Mouse (Mus musculus): ENCODE data around the gene Khdrbs1. TPM values are rescaled to one million over a fixed set of nuclear protein-coding genes. Genes with fewer than 3 reads are reported as not detected.
"Not testable (repeated sequence)": the region's sequence is repeated elsewhere in the genome, so short reads cannot be mapped to it uniquely, and the experiment has no call there.

Gene Khdrbs1
- polyA plus RNA-seq, 1 experiment from 2014 or later: 120 TPM

GRCm38 (mm10) chr4:129736173-129736572 lies 5.9 kb downstream of the Khdrbs1 start:
- no peak overlapping the region for H3K9ac ChIP-seq
- H3K4me2 ChIP-seq (replicated peaks): no peak overlapping the region
- no peaks in the 10 kb centered on the region for H3K27me3 ChIP-seq (ENCODE audit: control insufficient read depth, insufficient read depth, low read length)
- no peak overlapping the region for H3K27ac ChIP-seq
- no peaks in the 10 kb centered on the region for H3K9me3 ChIP-seq (ENCODE audit: control insufficient read depth, low read length)
- ATAC-seq (ENCODE audit: low FRiP score) (no peak), DNase-seq (ENCODE audit: low spot score) (no peak)
- H3K4me1 ChIP-seq (replicated peaks; ENCODE audit: control insufficient read depth, insufficient read depth, low read length): peaks cover 32% of the 10 kb centered on the region
- no peaks in the 10 kb centered on the region; the same call in 1 of the 2 replicates for H3K36me3 ChIP-seq (replicated peaks; ENCODE audit: control insufficient read depth, insufficient read depth)
- H3K4me3 ChIP-seq (replicated peaks; ENCODE audit: low read length): no peak overlapping the region
- WGBS: 89% methylated on average over 1 of the region's 1 CpGs

- H3K9ac ChIP-seq; DNase-seq (ENCODE audit: low spot score); H3K27ac ChIP-seq; ATAC-seq (ENCODE audit: low FRiP score); H3K27me3 ChIP-seq (ENCODE audit: control insufficient read depth, insufficient read depth, low read length); H3K4me3 ChIP-seq (replicated peaks; ENCODE audit: low read length); H3K9me3 ChIP-seq (ENCODE audit: control insufficient read depth, low read length); H3K4me2 ChIP-seq (replicated peaks); H3K36me3 ChIP-seq (replicated peaks; ENCODE audit: control insufficient read depth, insufficient read depth): not testable (repeated sequence)
- WGBS: 94% methylated on average over 4 of the region's 4 CpGs
- peaks cover 30% of the 10 kb centered on the region for H3K4me1 ChIP-seq (replicated peaks; ENCODE audit: control insufficient read depth, insufficient read depth, low read length)
These were observed 6.6 kb downstream of the Khdrbs1 start for GRCm38 (mm10) chr4:129735485-129735884.

GRCm38 (mm10) chr4:129731423-129731822 lies 10.7 kb downstream of the Khdrbs1 start:
- Histone ChIP-seq H3K27me3 (ENCODE audit: control insufficient read depth, insufficient read depth, low read length) (no peaks in the 10 kb centered on the region), H3K4me1 (replicated peaks; ENCODE audit: control insufficient read depth, insufficient read depth, low read length) (peaks cover 5% of the 10 kb centered on the region; the same call in 1 of the 2 replicates), H3K27ac (no peak overlapping the region), H3K9me3 (ENCODE audit: control insufficient read depth, low read length) (no peaks in the 10 kb centered on the region), H3K4me2 (replicated peaks) (no peak overlapping the region), H3K36me3 (replicated peaks; ENCODE audit: control insufficient read depth, insufficient read depth) (peaks cover 35% of the 10 kb centered on the region), H3K9ac (no peak overlapping the region), H3K4me3 (replicated peaks; ENCODE audit: low read length) (no peak overlapping the region)
- no peak for DNase-seq (ENCODE audit: low spot score)
- no peak for ATAC-seq (ENCODE audit: low FRiP score)
- WGBS: 82% methylated on average over 5 of the region's 5 CpGs

- ATAC-seq (ENCODE audit: low FRiP score): no peak
- 85% methylated on average over 9 of the region's 9 CpGs for WGBS
- peaks cover 89% of the 10 kb centered on the region for H3K36me3 ChIP-seq (replicated peaks; ENCODE audit: control insufficient read depth, insufficient read depth)
- H3K4me3 ChIP-seq (replicated peaks; ENCODE audit: low read length): no peak overlapping the region
- no peaks in the 10 kb centered on the region for H3K27me3 ChIP-seq (ENCODE audit: control insufficient read depth, insufficient read depth, low read length)
- no peak overlapping the region for H3K9ac ChIP-seq
- H3K4me2 ChIP-seq (replicated peaks): no peak overlapping the region
- no peak for DNase-seq (ENCODE audit: low spot score)
- H3K4me1 ChIP-seq (replicated peaks; ENCODE audit: control insufficient read depth, insufficient read depth, low read length): no peaks in the 10 kb centered on the region
- no peaks in the 10 kb centered on the region for H3K9me3 ChIP-seq (ENCODE audit: control insufficient read depth, low read length)
- H3K27ac ChIP-seq: no peak overlapping the region
These were observed 25.8 kb downstream of the Khdrbs1 start for GRCm38 (mm10) chr4:129716310-129716709.

- H3K4me2 ChIP-seq (replicated peaks): 0 out of 2 replicates have a peak overlapping the region, but pooled peaks have one; percentile 17
- H3K27ac ChIP-seq: peak overlapping the region; percentile 87
- peaks cover 23% of the 10 kb centered on the region for H3K4me1 ChIP-seq (replicated peaks; ENCODE audit: control insufficient read depth, insufficient read depth, low read length)
- H3K4me3 ChIP-seq (replicated peaks; ENCODE audit: low read length): no peak overlapping the region
- H3K36me3 ChIP-seq (replicated peaks; ENCODE audit: control insufficient read depth, insufficient read depth): peaks cover 94% of the 10 kb centered on the region
- H3K9ac ChIP-seq: peak overlapping the region; percentile 28; the same call in 1 of the 2 replicates
- no peaks in the 10 kb centered on the region for H3K27me3 ChIP-seq (ENCODE audit: control insufficient read depth, insufficient read depth, low read length)
- WGBS: 41% methylated on average over 8 of the region's 8 CpGs
- ATAC-seq (ENCODE audit: low FRiP score) (peak; percentile 74; the same call in 1 of the 2 replicates), DNase-seq (ENCODE audit: low spot score) (peak; percentile 68)
- no peaks in the 10 kb centered on the region for H3K9me3 ChIP-seq (ENCODE audit: control insufficient read depth, low read length)
These were observed 32.5 kb downstream of the Khdrbs1 start for GRCm38 (mm10) chr4:129709486-129710129.

GRCm38 (mm10) chr4:129706750-129707149 lies 35.4 kb downstream of the Khdrbs1 start:
- Histone ChIP-seq H3K9me3 (ENCODE audit: control insufficient read depth, low read length) (no peaks in the 10 kb centered on the region), H3K27ac (peak overlapping the region; percentile 36; the same call in 1 of the 2 replicates), H3K27me3 (ENCODE audit: control insufficient read depth, insufficient read depth, low read length) (no peaks in the 10 kb centered on the region), H3K4me2 (replicated peaks) (no peak overlapping the region), H3K9ac (no peak overlapping the region), H3K4me3 (replicated peaks; ENCODE audit: low read length) (no peak overlapping the region), H3K36me3 (replicated peaks; ENCODE audit: control insufficient read depth, insufficient read depth) (peaks cover 89% of the 10 kb centered on the region), H3K4me1 (replicated peaks; ENCODE audit: control insufficient read depth, insufficient read depth, low read length) (peaks cover 37% of the 10 kb centered on the region)
- ATAC-seq (ENCODE audit: low FRiP score) (no peak), DNase-seq (ENCODE audit: low spot score) (no peak)
- 29% methylated on average over 3 of the region's 3 CpGs for WGBS

- 7% methylated on average over 11 of the region's 11 CpGs for WGBS
- H3K27ac ChIP-seq: peak overlapping the region; percentile 89
These were observed 39.6 kb downstream of the Khdrbs1 start for GRCm38 (mm10) chr4:129702454-129702853.

GRCm38 (mm10) chr4:129701503-129702377 lies 40.4 kb downstream of the Khdrbs1 start:
- Histone ChIP-seq H3K27ac (peak overlapping the region; percentile 89), H3K4me3 (replicated peaks; ENCODE audit: low read length) (no peak overlapping the region), H3K9ac (peak overlapping the region; percentile 41), H3K4me2 (replicated peaks) (peak overlapping the region; percentile 19; the same call in 1 of the 2 replicates), H3K4me1 (replicated peaks; ENCODE audit: control insufficient read depth, insufficient read depth, low read length) (peaks cover 38% of the 10 kb centered on the region), H3K36me3 (replicated peaks; ENCODE audit: control insufficient read depth, insufficient read depth) (peaks cover 43% of the 10 kb centered on the region), H3K27me3 (ENCODE audit: control insufficient read depth, insufficient read depth, low read length) (no peaks in the 10 kb centered on the region), H3K9me3 (ENCODE audit: control insufficient read depth, low read length) (no peaks in the 10 kb centered on the region)
- WGBS: 42% methylated on average over 17 of the region's 17 CpGs
- peak; percentile 18 for ATAC-seq (ENCODE audit: low FRiP score)
- peak; percentile 93 for DNase-seq (ENCODE audit: low spot score)

More at GRCm38 (mm10) chr4:129702454-129702853, 39.6 kb downstream of the Khdrbs1 start:
- peak; percentile 85 for ATAC-seq (ENCODE audit: low FRiP score)
- no peak overlapping the region for H3K4me2 ChIP-seq (replicated peaks)
- H3K4me1 ChIP-seq (replicated peaks; ENCODE audit: control insufficient read depth, insufficient read depth, low read length): peaks cover 38% of the 10 kb centered on the region
- H3K36me3 ChIP-seq (replicated peaks; ENCODE audit: control insufficient read depth, insufficient read depth): peaks cover 49% of the 10 kb centered on the region
- peak overlapping the region; percentile 41 for H3K9ac ChIP-seq
- peak; percentile 84 for DNase-seq (ENCODE audit: low spot score)
- H3K9me3 ChIP-seq (ENCODE audit: control insufficient read depth, low read length): no peaks in the 10 kb centered on the region
- H3K4me3 ChIP-seq (replicated peaks; ENCODE audit: low read length): no peak overlapping the region
- no peaks in the 10 kb centered on the region for H3K27me3 ChIP-seq (ENCODE audit: control insufficient read depth, insufficient read depth, low read length)

- not testable (repeated sequence) for H3K9ac ChIP-seq; H3K27me3 ChIP-seq (ENCODE audit: control insufficient read depth, insufficient read depth, low read length); ATAC-seq (ENCODE audit: low FRiP score); H3K4me3 ChIP-seq (replicated peaks; ENCODE audit: low read length); H3K4me2 ChIP-seq (replicated peaks); H3K9me3 ChIP-seq (ENCODE audit: control insufficient read depth, low read length); DNase-seq (ENCODE audit: low spot score)
- H3K4me1 ChIP-seq (replicated peaks; ENCODE audit: control insufficient read depth, insufficient read depth, low read length): peaks cover 35% of the 10 kb centered on the region
- peaks cover 35% of the 10 kb centered on the region for H3K36me3 ChIP-seq (replicated peaks; ENCODE audit: control insufficient read depth, insufficient read depth)
- peak overlapping the region; percentile 89; the same call in 1 of the 2 replicates for H3K27ac ChIP-seq
- WGBS: 94% methylated on average over 6 of the region's 6 CpGs
These were observed 41.4 kb downstream of the Khdrbs1 start for GRCm38 (mm10) chr4:129700661-129701060.

Data from hindbrain, embryonic 14.5 days (tissue).